Mouse (Mus musculus) embryonic fibroblast, embryonic 13.5 days (primary cell): ENCODE measurements around the gene Aftph.

ENCODE experiments used
- CTCF ChIP-seq: IDR thresholded peaks from 2 replicates; pipeline ENCODE4 v1.5.1; 2011; ENCODE audit warnings: mild to moderate bottlenecking, control low read depth, low read length, moderate library complexity, borderline replicate concordance; ENCODE audit not compliant: insufficient read depth
- POLR2A ChIP-seq: IDR thresholded peaks from 2 replicates; pipeline ENCODE4 v1.6.1; 2011; ENCODE audit warnings: low read depth, mild to moderate bottlenecking, control low read depth, low read length, moderate library complexity

GRCm38 (mm10) chr11:20712068-20712671 lies 29.2 kb downstream of the Aftph start:
- TF ChIP-seq POLR2A (no peak), CTCF (no peak)
